Comparison of ENCODE assay signal across 24 mouse cellular contexts in genomic region chrX:61727516-61728310, GRCm38 (mm10). TPM values are rescaled to one million over a fixed set of nuclear protein-coding genes. Genes with fewer than 3 reads are reported as not detected.
"Had no signal": no experiment of that assay in that cellular context is flagged by ENCODE, and none has a peak within 500 bp of the region (broad histone marks: within the 10 kb centered on the region; RNA-seq: fewer than 3 reads in every experiment).

No protein-coding gene starts in this region.

- H3K4me1 ChIP-seq: megakaryocyte, embryonic 14.5 days; midbrain, embryonic 13.5 days; midbrain, embryonic 15.5 days; neural tube, embryonic 13.5 days; neural tube, embryonic 15.5 days had no signal

- H3K4me3 ChIP-seq: lung, embryonic 15.5 days; megakaryocyte, embryonic 14.5 days; midbrain, embryonic 13.5 days; midbrain, embryonic 15.5 days; neural tube, embryonic 13.5 days; neural tube, embryonic 15.5 days had no signal

- DNase-seq: lung, adult 18-20 months; lung, postnatal 14 days; lung, postnatal 36 days; retina, postnatal 1 day; right cerebral cortex, adult 18-20 months; right cerebral cortex, postnatal 25 days; right cerebral cortex, postnatal 4 days; spleen, adult 18-20 months; thymus, adult 18-20 months; thymus, postnatal 14 days; thymus, postnatal 36 days had no signal

- H3K9ac ChIP-seq: lung, embryonic 15.5 days; midbrain, embryonic 13.5 days; midbrain, embryonic 15.5 days; neural tube, embryonic 13.5 days; neural tube, embryonic 15.5 days had no signal

- H3K27me3 ChIP-seq: lung, embryonic 15.5 days; midbrain, embryonic 13.5 days; midbrain, embryonic 15.5 days; neural tube, embryonic 13.5 days; neural tube, embryonic 15.5 days had no signal

- H3K9me3 ChIP-seq: lung, embryonic 15.5 days; megakaryocyte, embryonic 14.5 days; midbrain, embryonic 13.5 days; midbrain, embryonic 15.5 days; neural tube, embryonic 13.5 days; neural tube, embryonic 15.5 days had no signal

- H3K27ac ChIP-seq: lung, embryonic 15.5 days; macrophage; midbrain, embryonic 13.5 days; midbrain, embryonic 15.5 days; neural tube, embryonic 13.5 days; neural tube, embryonic 15.5 days had no signal

- H3K36me3 ChIP-seq: lung, embryonic 15.5 days; midbrain, embryonic 13.5 days; midbrain, embryonic 15.5 days; neural tube, embryonic 13.5 days; neural tube, embryonic 15.5 days had no signal

RNA-seq across cellular contexts. Expression of gene Ldoc1, which starts 18.4 kb away (rescaled TPM):
- total RNA-seq: megakaryocyte progenitor cell, adult 5-6 weeks; monocyte, adult 5-6 weeks had no signal
- polyA plus RNA-seq: liver, embryonic 16.5 days; lung, postnatal 0 days; macrophage; small intestine, adult 2 months; thymus, postnatal 0 days had no signal
